Mouse (Mus musculus): ENCODE data around the gene Olfr730. TPM values are rescaled to one million over a fixed set of nuclear protein-coding genes. Genes with fewer than 3 reads are reported as not detected.

Olfr730 gene
- not detected for total RNA-seq (2021)

GRCm38 (mm10) chr14:50188098-50188497 lies at the start of gene Olfr730:
Olfr730 (minus strand) TSS chr14:50188198.
- no peak for DNase-seq
- intact Hi-C loops (cut with DNase I): no loop called here

- intact Hi-C loops (cut with DNase I): no loop called here
- no peak for DNase-seq
Observed at GRCm38 (mm10) chr14:50152810-50153209, 35.2 kb downstream of the Olfr730 start, which contains the start of gene Olfr729. Olfr729 (minus strand) TSS chr14:50152910.

- intact Hi-C loops (cut with DNase I): no loop called here
- DNase-seq: no peak
Observed at GRCm38 (mm10) chr14:50142580-50142979, 45.4 kb downstream of the Olfr730 start, which contains the start of gene Olfr728. Olfr728 (minus strand) TSS chr14:50142680.

Other genes with a start within 250 kb of the Olfr730 start
- not detected for gene Olfr724, start 224.9 kb downstream of the Olfr730 start, total RNA-seq (2021)
- not detected for gene Olfr725, start 147.8 kb downstream of the Olfr730 start, total RNA-seq (2021)
- not detected for gene Olfr726, start 97.2 kb downstream of the Olfr730 start, total RNA-seq (2021)
- not detected for gene Olfr727, start 65.0 kb downstream of the Olfr730 start, total RNA-seq (2021)
- gene Olfr728, start 45.5 kb downstream of the Olfr730 start, total RNA-seq (2021): not detected
- gene Olfr729, start 35.3 kb downstream of the Olfr730 start, total RNA-seq (2021): not detected
- gene Olfr731, start 53.7 kb upstream of the Olfr730 start, total RNA-seq (2021): not detected
- gene Olfr732, start 96.0 kb upstream of the Olfr730 start, total RNA-seq (2021): not detected
- not detected for gene Olfr733, start 113.3 kb upstream of the Olfr730 start, total RNA-seq (2021)
- not detected for gene Olfr734, start 138.6 kb upstream of the Olfr730 start, total RNA-seq (2021)
- under 1 TPM in 1 of 2 experiments, not detected in 1; 0.08 TPM for gene Olfr735, start 160.7 kb upstream of the Olfr730 start, total RNA-seq (2021)
- gene Tlr11, start 169.7 kb upstream of the Olfr730 start, total RNA-seq (2021): not detected
- gene Olfr736, start 193.0 kb upstream of the Olfr730 start, total RNA-seq (2021): not detected
- gene Olfr738, start 219.4 kb upstream of the Olfr730 start, total RNA-seq (2021): not detected
- not detected for gene Olfr739, start 230.4 kb upstream of the Olfr730 start, total RNA-seq (2021)